Mouse (Mus musculus): ENCODE data around the gene Cst6.
A peak's percentile ranks its signal among the peaks of the same experiment; 100 is the strongest.

DNA sequence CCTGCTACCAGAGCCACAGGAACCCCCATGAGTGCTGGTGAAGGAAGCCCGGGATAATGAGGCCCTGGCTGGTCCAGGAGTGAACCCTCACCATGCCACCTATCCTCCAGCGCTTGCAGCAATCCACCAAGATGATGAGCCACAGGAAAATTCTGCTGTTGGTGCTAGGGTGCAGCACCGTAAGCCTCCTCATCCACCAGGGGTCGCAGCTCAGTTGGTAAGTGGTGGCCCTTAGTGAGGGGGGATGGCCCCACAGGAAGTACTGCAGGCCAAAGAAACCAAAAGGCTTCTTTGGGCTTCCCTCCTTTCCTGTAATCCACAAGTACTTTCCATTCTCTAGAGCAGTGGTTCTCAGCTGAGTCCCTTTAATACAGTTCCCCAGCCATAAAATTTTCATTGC is 46.9 kb downstream of the Cst6 start:
- TF ChIP-seq CTCF (IDR thresholded peaks at IDR 0.05; ENCODE audit: low read depth, low read length) (peak; percentile 54; the same call in 1 of the 2 replicates), GATA1 (IDR thresholded peaks at IDR 0.05; ENCODE audit: borderline replicate concordance, low read length) (no peak), POLR2AphosphoS5 (IDR thresholded peaks at IDR 0.05; ENCODE audit: insufficient replicate concordance, low read depth, low read length) (no peak)

All from G1E (cell line).